Mouse (Mus musculus) bone marrow macrophage, adult 2 months (primary cell): ENCODE measurements around the gene Cpne9.

Source experiments
- CTCF ChIP-seq: IDR thresholded peaks from 2 replicates; pipeline ENCODE4 v1.5.1; 2012; ENCODE audit warnings: low read depth, mild to moderate bottlenecking, low read length, moderate library complexity
- POLR2A ChIP-seq: IDR thresholded peaks from 2 replicates; pipeline ENCODE4 v1.6.1; 2012; ENCODE audit warnings: mild to moderate bottlenecking, low read depth, low read length, borderline replicate concordance

DNA sequence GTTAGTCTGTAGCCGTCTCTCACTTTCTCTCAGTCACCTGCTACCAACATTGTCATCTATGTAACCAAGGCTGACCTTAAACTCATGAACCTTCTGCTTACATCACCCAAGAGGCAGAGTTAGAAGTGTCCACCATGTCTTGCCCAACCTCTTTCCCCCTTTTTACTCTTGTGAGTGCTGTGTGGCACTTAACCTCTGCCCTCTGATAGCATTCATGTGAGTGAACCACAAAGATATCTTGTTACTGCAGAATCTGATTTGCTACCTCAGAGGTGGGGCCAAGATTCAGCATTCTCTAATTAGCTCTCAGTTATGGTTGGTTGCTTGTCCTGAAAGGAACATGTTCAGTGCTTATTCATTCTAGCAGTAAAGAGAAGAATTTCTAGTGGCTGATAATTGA lies 39.4 kb upstream of the Cpne9 start:
- TF ChIP-seq POLR2A (no peak), CTCF (no peak)
